Mouse (Mus musculus) cortical plate, adult 2 months (tissue): ENCODE measurements at regions not wholly inside any gene's neighbourhood (a gene's known extent, or its start where the extent isn't known, plus 50 kb on each side); places are given as distances from the start of the nearest gene placed in this dataset.

Experiments
- CTCF ChIP-seq: fragments of 200-500 bp; IDR thresholded peaks from 2 replicates; pipeline ENCODE4 v1.5.1; 2011; ENCODE audit warnings: mild to moderate bottlenecking, control low read depth, low read length; ENCODE audit not compliant: insufficient read depth; ENCODE audit errors: extremely low read depth
- POLR2A ChIP-seq: fragments of 200-500 bp; IDR thresholded peaks from 2 replicates; pipeline ENCODE4 v1.6.1; 2011; ENCODE audit warnings: mild to moderate bottlenecking, low read length, control low read depth; ENCODE audit not compliant: insufficient read depth; ENCODE audit errors: extremely low read depth

DNA sequence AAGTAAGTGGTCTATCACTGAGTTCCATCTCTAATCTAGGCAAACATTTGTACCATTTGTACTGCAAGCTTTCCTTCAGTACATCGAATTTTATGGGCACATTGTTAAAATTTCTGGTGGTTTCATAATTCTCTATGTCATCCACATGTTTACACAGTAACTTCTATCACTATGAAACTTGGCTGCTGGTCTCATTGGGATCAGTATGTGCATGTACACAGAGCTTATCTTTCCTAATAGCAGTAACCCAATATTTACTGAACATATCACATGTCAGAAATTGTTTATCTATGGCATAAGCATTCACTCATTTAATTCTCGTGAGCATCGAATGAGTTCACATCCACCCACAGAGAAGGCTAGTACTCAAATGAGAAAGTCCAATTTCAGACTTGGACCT, 1042.3 kb downstream of the Car8 start:
- TF ChIP-seq POLR2A = no peak
- TF ChIP-seq CTCF = no peak
